Mouse (Mus musculus): ENCODE measurements around the gene Gngt2. TPM values are rescaled to one million over a fixed set of nuclear protein-coding genes. Genes with fewer than 3 reads are reported as not detected.

The Gngt2 gene
- polyA plus RNA-seq, 1 experiment from 2014 or later = 39.1 TPM

- no peak for ATAC-seq (ENCODE audit: insufficient number of reproducible peaks, low FRiP score)
- peak overlapping the region; percentile 78 for H3K27ac ChIP-seq (ENCODE audit: poor library complexity, severe bottlenecking)
- 44% methylated on average over 10 of the region's 10 CpGs for WGBS
Measured at GRCm38 (mm10) chr11:95841498-95841830, 4.4 kb downstream of the Gngt2 start.

GRCm38 (mm10) chr11:95842074-95842681 is 5.2 kb downstream of the Gngt2 start, which contains the start of gene Abi3:
Gene Abi3 (minus strand): TSS chr11:95842476.
- peak within 1 kb of the TSS; percentile 62 for H3K4me2 ChIP-seq
- H3K4me3 ChIP-seq = peak within 1 kb of the TSS; percentile 44
- 14% methylated on average over 11 of the region's 11 CpGs for WGBS
- H3K27ac ChIP-seq (ENCODE audit: poor library complexity, severe bottlenecking) = peak within 1 kb of the TSS; percentile 78
- no peaks in the 10 kb centered on the region for H3K9me3 ChIP-seq (replicated peaks)
- peak within 1 kb of the TSS; percentile 57 for H3K9ac ChIP-seq
- peaks cover 2% of the 10 kb centered on the region; the same call in 1 of the 2 replicates for H3K27me3 ChIP-seq (replicated peaks)
- 0 out of 2 replicates have a peak, but pooled peaks cover 5% of the 10 kb centered on the region for H3K36me3 ChIP-seq
- H3K4me1 ChIP-seq (replicated peaks) = peaks cover 33% of the 10 kb centered on the region
- peak; percentile 84 for ATAC-seq (ENCODE audit: insufficient number of reproducible peaks, low FRiP score)

More at GRCm38 (mm10) chr11:95841498-95841830, 4.4 kb downstream of the Gngt2 start:
- Histone ChIP-seq H3K27me3 (replicated peaks) (peaks cover 2% of the 10 kb centered on the region; the same call in 1 of the 2 replicates), H3K4me3 (peak overlapping the region; percentile 44), H3K9me3 (replicated peaks) (no peaks in the 10 kb centered on the region), H3K9ac (peak overlapping the region; percentile 57), H3K4me1 (replicated peaks) (peaks cover 40% of the 10 kb centered on the region), H3K36me3 (0 out of 2 replicates have a peak, but pooled peaks cover 5% of the 10 kb centered on the region), H3K4me2 (peak overlapping the region; percentile 62)

- Histone ChIP-seq H3K27ac (ENCODE audit: poor library complexity, severe bottlenecking) (peak overlapping the region; percentile 76), H3K4me1 (replicated peaks) (peaks cover 26% of the 10 kb centered on the region), H3K9ac (no peak overlapping the region), H3K4me2 (peak overlapping the region; percentile 62), H3K36me3 (0 out of 2 replicates have a peak, but pooled peaks cover 5% of the 10 kb centered on the region), H3K27me3 (replicated peaks) (peaks cover 2% of the 10 kb centered on the region; the same call in 1 of the 2 replicates), H3K4me3 (peak overlapping the region; percentile 33), H3K9me3 (replicated peaks) (peaks cover 1% of the 10 kb centered on the region; the same call in 1 of the 2 replicates)
- 38% methylated on average over 5 of the region's 5 CpGs for WGBS
- peak; percentile 30; the same call in 1 of the 2 replicates for ATAC-seq (ENCODE audit: insufficient number of reproducible peaks, low FRiP score)
Measured at GRCm38 (mm10) chr11:95842953-95843352, 5.9 kb downstream of the Gngt2 start.

GRCm38 (mm10) chr11:95843421-95843950 is 6.5 kb downstream of the Gngt2 start:
- H3K9me3 ChIP-seq (replicated peaks) = peaks cover 4% of the 10 kb centered on the region; the same call in 1 of the 2 replicates
- H3K27ac ChIP-seq (ENCODE audit: poor library complexity, severe bottlenecking) = peak overlapping the region; percentile 76
- 49% methylated on average over 6 of the region's 6 CpGs for WGBS
- peak overlapping the region; percentile 62 for H3K4me2 ChIP-seq
- peaks cover 2% of the 10 kb centered on the region; the same call in 1 of the 2 replicates for H3K27me3 ChIP-seq (replicated peaks)
- no peak overlapping the region for H3K9ac ChIP-seq
- 0 out of 2 replicates have a peak, but pooled peaks cover 5% of the 10 kb centered on the region for H3K36me3 ChIP-seq
- peak overlapping the region; percentile 33 for H3K4me3 ChIP-seq
- peaks cover 21% of the 10 kb centered on the region for H3K4me1 ChIP-seq (replicated peaks)
- no peak for ATAC-seq (ENCODE audit: insufficient number of reproducible peaks, low FRiP score)

GRCm38 (mm10) chr11:95844935-95845334 is 7.9 kb downstream of the Gngt2 start:
- Histone ChIP-seq H3K9ac (no peak overlapping the region), H3K4me1 (replicated peaks) (peaks cover 17% of the 10 kb centered on the region), H3K27ac (ENCODE audit: poor library complexity, severe bottlenecking) (no peak overlapping the region), H3K4me3 (peak overlapping the region; percentile 33), H3K4me2 (peak overlapping the region; percentile 62), H3K9me3 (replicated peaks) (peaks cover 4% of the 10 kb centered on the region; the same call in 1 of the 2 replicates), H3K36me3 (0 out of 2 replicates have a peak, but pooled peaks cover 5% of the 10 kb centered on the region), H3K27me3 (replicated peaks) (peaks cover 2% of the 10 kb centered on the region; the same call in 1 of the 2 replicates)
- no peak for ATAC-seq (ENCODE audit: insufficient number of reproducible peaks, low FRiP score)
- 55% methylated on average over 4 of the region's 4 CpGs for WGBS

- H3K27me3 ChIP-seq (replicated peaks) = peaks cover 9% of the 10 kb centered on the region; the same call in 1 of the 2 replicates
- 0 out of 2 replicates have a peak, but pooled peaks cover under 1% of the 10 kb centered on the region for H3K36me3 ChIP-seq
- H3K4me3 ChIP-seq = no peak overlapping the region
- H3K9me3 ChIP-seq (replicated peaks) = peaks cover 7% of the 10 kb centered on the region; the same call in 1 of the 2 replicates
- H3K9ac ChIP-seq = no peak overlapping the region
- no peak for ATAC-seq (ENCODE audit: insufficient number of reproducible peaks, low FRiP score)
- WGBS = 64% methylated on average over 2 of the region's 2 CpGs
- H3K4me2 ChIP-seq = no peak overlapping the region
- no peak overlapping the region for H3K27ac ChIP-seq (ENCODE audit: poor library complexity, severe bottlenecking)
- H3K4me1 ChIP-seq (replicated peaks) = no peaks in the 10 kb centered on the region
Measured at GRCm38 (mm10) chr11:95850898-95851297, 13.9 kb downstream of the Gngt2 start.

GRCm38 (mm10) chr11:95853684-95854083 is 16.7 kb downstream of the Gngt2 start:
- H3K9ac ChIP-seq = no peak overlapping the region
- WGBS = 42% methylated on average over 5 of the region's 5 CpGs
- no peaks in the 10 kb centered on the region for H3K36me3 ChIP-seq

GRCm38 (mm10) chr11:95857306-95857705 is 20.3 kb downstream of the Gngt2 start:
- Histone ChIP-seq H3K4me1 (replicated peaks) (peaks cover 10% of the 10 kb centered on the region), H3K4me3 (no peak overlapping the region), H3K36me3 (no peaks in the 10 kb centered on the region), H3K27me3 (replicated peaks) (peaks cover 2% of the 10 kb centered on the region; the same call in 1 of the 2 replicates), H3K27ac (ENCODE audit: poor library complexity, severe bottlenecking) (no peak overlapping the region), H3K9me3 (replicated peaks) (peaks cover 3% of the 10 kb centered on the region; the same call in 1 of the 2 replicates), H3K4me2 (no peak overlapping the region; the same call in 1 of the 2 replicates), H3K9ac (no peak overlapping the region)
- 73% methylated on average over 4 of the region's 4 CpGs for WGBS
- ATAC-seq (ENCODE audit: insufficient number of reproducible peaks, low FRiP score) = no peak

More at GRCm38 (mm10) chr11:95853684-95854083, 16.7 kb downstream of the Gngt2 start:
- H3K27me3 ChIP-seq (replicated peaks) = peaks cover 9% of the 10 kb centered on the region; the same call in 1 of the 2 replicates
- no peak for ATAC-seq (ENCODE audit: insufficient number of reproducible peaks, low FRiP score)
- peaks cover 3% of the 10 kb centered on the region; the same call in 1 of the 2 replicates for H3K9me3 ChIP-seq (replicated peaks)
- no peak overlapping the region for H3K4me2 ChIP-seq
- peaks cover 3% of the 10 kb centered on the region; the same call in 1 of the 2 replicates for H3K4me1 ChIP-seq (replicated peaks)
- no peak overlapping the region for H3K27ac ChIP-seq (ENCODE audit: poor library complexity, severe bottlenecking)
- H3K4me3 ChIP-seq = no peak overlapping the region

GRCm38 (mm10) chr11:95857716-95858527 is 20.9 kb downstream of the Gngt2 start:
- peaks cover 10% of the 10 kb centered on the region for H3K4me1 ChIP-seq (replicated peaks)
- peak overlapping the region; percentile 96 for H3K27ac ChIP-seq (ENCODE audit: poor library complexity, severe bottlenecking)
- WGBS = 24% methylated on average over 21 of the region's 21 CpGs
- peak overlapping the region; percentile 73 for H3K9ac ChIP-seq
- ATAC-seq (ENCODE audit: insufficient number of reproducible peaks, low FRiP score) = no peak
- peaks cover 3% of the 10 kb centered on the region; the same call in 1 of the 2 replicates for H3K9me3 ChIP-seq (replicated peaks)
- H3K36me3 ChIP-seq = no peaks in the 10 kb centered on the region
- peak overlapping the region; percentile 79 for H3K4me2 ChIP-seq
- peak overlapping the region; percentile 77 for H3K4me3 ChIP-seq
- no peaks in the 10 kb centered on the region for H3K27me3 ChIP-seq (replicated peaks)

GRCm38 (mm10) chr11:95858528-95859467 is 21.8 kb downstream of the Gngt2 start:
- under 1% methylated on average over 58 of the region's 58 CpGs for WGBS
- Histone ChIP-seq H3K27me3 (replicated peaks) (no peaks in the 10 kb centered on the region), H3K9ac (peak overlapping the region; percentile 73), H3K4me3 (peak overlapping the region; percentile 77), H3K4me2 (peak overlapping the region; percentile 79), H3K27ac (ENCODE audit: poor library complexity, severe bottlenecking) (peak overlapping the region; percentile 96), H3K4me1 (replicated peaks) (peaks cover 10% of the 10 kb centered on the region), H3K9me3 (replicated peaks) (no peaks in the 10 kb centered on the region), H3K36me3 (no peaks in the 10 kb centered on the region)
- peak; percentile 98 for ATAC-seq (ENCODE audit: insufficient number of reproducible peaks, low FRiP score)

Measured in heart, embryonic 12.5 days (tissue).